Mouse (Mus musculus): Measurements from ENCODE around the gene Fam50b. TPM values are rescaled to one million over a fixed set of nuclear protein-coding genes. Genes with fewer than 3 reads are reported as not detected.

The Fam50b gene
- not detected for polyA plus RNA-seq (2014; fragmentation: Illumina TruSeq; extraction: RNeasy Lipid Tissue Mini Kit (QIAGEN cat#74804))

GRCm38 (mm10) chr13:34734686-34735085, at the start of gene Fam50b:
TSS of gene Fam50b (plus strand) at chr13:34734850.

Other genes with a start within 250 kb of the Fam50b start
- 5.6 TPM for gene Pxdc1, start 81.4 kb upstream of the Fam50b start, polyA plus RNA-seq (2014; fragmentation: Illumina TruSeq; extraction: RNeasy Lipid Tissue Mini Kit (QIAGEN cat#74804))
- gene Prpf4b, start 140.5 kb downstream of the Fam50b start, polyA plus RNA-seq (2014; fragmentation: Illumina TruSeq; extraction: RNeasy Lipid Tissue Mini Kit (QIAGEN cat#74804)), result 125 TPM
- gene Fam217a, start 189.5 kb downstream of the Fam50b start, polyA plus RNA-seq (2014; fragmentation: Illumina TruSeq; extraction: RNeasy Lipid Tissue Mini Kit (QIAGEN cat#74804)), result 2.9 TPM
- gene 4933417A18Rik, start 189.6 kb downstream of the Fam50b start, polyA plus RNA-seq (2014; fragmentation: Illumina TruSeq; extraction: RNeasy Lipid Tissue Mini Kit (QIAGEN cat#74804)), result not detected
- gene Eci3, start 229.0 kb downstream of the Fam50b start, polyA plus RNA-seq (2014; fragmentation: Illumina TruSeq; extraction: RNeasy Lipid Tissue Mini Kit (QIAGEN cat#74804)), result 1.4 TPM

Data from ovary, adult 10 weeks (tissue).